Mouse (Mus musculus): ENCODE data around the gene Pde4b.

DNA sequence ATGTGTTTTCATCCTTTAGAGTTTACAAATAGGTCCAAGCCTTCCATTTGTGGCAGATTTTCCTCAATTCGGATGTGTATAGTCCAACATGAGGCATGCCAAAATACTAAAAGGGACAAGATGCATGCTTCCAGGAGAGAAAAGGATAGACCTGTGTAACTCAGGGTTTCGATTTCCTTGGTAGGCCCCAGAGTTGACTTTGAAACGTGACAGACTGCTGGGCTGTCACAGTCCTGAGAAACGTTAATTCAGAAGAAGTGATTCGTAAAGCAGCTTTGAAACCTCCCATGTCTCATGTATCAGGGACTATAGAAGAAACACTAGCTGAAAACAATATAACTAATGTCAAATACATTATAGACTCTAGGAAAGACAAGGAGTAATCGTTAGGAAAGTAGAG, 495.6 kb downstream of the Pde4b start:
- TF ChIP-seq POLR2A (IDR thresholded peaks at IDR 0.05; ENCODE audit: insufficient read depth, low read length), result no peak
- TF ChIP-seq CTCF (IDR thresholded peaks at IDR 0.05; ENCODE audit: low read depth, low read length), result no peak
- no peak for TF ChIP-seq EP300 (IDR thresholded peaks at IDR 0.05; ENCODE audit: insufficient read depth, low read depth, low read length)

Measured in ES-Bruce4 (cell line).